Mouse (Mus musculus): Measurements from ENCODE around the gene Rad51ap1. TPM values are rescaled to one million over a fixed set of nuclear protein-coding genes. Genes with fewer than 3 reads are reported as not detected.

The Rad51ap1 gene
- polyA plus RNA-seq, 1 experiment from 2014 or later: 23.7 TPM

DNA sequence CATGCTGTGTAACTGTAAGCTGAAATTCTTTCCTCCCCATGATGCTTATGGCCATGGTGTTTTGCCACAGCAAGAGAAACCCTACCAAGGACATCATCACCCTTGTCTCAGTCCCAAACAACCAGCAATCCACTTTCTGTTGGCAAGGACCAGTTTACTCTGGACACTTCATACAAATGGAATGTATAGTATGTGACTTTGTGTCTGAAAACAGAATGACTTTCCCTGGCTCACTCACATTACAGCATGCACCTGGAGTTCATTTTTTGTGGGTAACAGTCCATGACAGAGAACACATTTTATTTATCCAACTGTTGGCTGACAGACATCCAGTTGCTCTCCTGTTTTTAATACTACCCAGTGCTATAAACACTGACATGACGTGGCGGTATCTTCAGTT, 6.5 kb downstream of the Rad51ap1 start:
- H3K36me3 ChIP-seq (replicated peaks; ENCODE audit: insufficient read depth, low read length): peaks cover 31% of the 10 kb centered on the region

DNA sequence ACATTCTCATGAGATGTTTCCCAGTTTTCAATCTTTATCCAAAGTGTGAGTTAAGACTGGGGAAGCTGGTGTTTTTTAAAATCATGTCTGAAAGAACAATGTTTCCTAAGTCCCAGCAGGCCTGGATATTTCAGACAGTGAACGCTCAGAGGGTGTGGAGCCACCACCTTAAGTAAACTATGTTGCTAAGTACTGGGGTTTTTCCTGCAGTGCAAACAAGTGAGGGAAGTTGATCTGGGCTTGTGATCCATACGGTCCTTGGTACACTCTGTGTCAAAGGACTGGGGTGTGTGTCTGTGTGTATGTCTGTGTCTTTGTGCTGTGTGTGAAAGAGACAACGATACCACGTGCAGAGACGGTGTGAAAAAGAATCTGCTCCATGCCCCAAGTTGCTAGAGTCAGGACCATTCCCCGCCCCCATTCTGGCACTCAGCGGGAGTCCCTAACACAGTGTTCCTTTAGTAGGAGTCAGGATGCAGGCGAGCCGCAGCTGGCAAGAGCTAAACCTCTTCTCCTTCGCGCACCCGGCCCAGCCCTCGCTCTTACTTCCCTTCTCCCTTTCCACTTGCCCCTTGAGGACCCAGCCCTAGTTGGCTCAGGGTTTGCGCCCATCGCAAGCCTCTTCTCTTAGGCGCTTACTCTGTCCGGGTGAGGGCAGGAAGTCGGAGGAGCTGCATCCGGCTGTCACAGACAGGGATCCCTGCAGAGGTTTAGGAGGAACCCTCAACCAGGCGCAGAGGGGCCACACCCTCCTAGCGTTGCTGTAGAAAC, 18.1 kb downstream of the Rad51ap1 start, which contains the start of gene Dyrk4:
Gene Dyrk4, minus strand, starts transcription at position 729 of the 771 bp plus-strand sequence.
- 25% methylated on average over 21 of the region's 21 CpGs for WGBS (ENCODE audit: insufficient replicate concordance)

More for the DNA sequence above, 6.5 kb downstream of the Rad51ap1 start:
- Histone ChIP-seq H3K9me3 (ENCODE audit: low read length) (no peaks in the 10 kb centered on the region), H3K9ac (replicated peaks) (no peak overlapping the region), H3K4me1 (ENCODE audit: insufficient read depth) (no peaks in the 10 kb centered on the region), H3K4me2 (ENCODE audit: low read depth, low read length) (no peak overlapping the region), H3K27me3 (ENCODE audit: insufficient read depth, low read length) (no peaks in the 10 kb centered on the region), H3K27ac (ENCODE audit: low read depth) (no peak overlapping the region), H3K4me3 (ENCODE audit: low read depth, low read length) (no peak overlapping the region)
- no peak for DNase-seq
- 92% methylated on average over 2 of the region's 2 CpGs for WGBS (ENCODE audit: insufficient replicate concordance)
- no peak for ATAC-seq
- no peak for TF ChIP-seq CTCF (IDR thresholded peaks at IDR 0.05; ENCODE audit: low read depth)
- no peak for TF ChIP-seq EP300 (IDR thresholded peaks at IDR 0.05; ENCODE audit: low read depth)

DNA sequence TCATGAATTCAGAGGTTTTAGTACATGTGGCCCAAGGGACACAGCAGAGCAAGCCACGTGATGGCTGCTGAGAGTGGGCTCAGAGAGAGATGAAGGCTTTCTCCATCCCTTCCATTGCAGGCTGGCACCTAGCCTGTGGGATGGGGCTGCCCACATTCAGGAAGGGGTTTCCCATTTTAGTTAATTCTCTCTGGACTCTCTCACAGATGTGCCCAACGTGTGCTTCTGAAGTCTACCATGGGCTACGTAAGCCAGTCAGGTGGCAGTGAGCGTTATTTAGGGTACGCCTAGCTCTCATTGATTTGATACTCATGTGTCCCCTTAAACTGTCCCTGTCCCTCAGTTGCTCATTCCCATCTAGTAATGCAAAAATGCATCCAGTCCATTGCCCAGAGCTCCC, 24.5 kb downstream of the Rad51ap1 start:
- Histone ChIP-seq H3K36me3 (replicated peaks; ENCODE audit: insufficient read depth, low read length) (no peaks in the 10 kb centered on the region), H3K27ac (ENCODE audit: low read depth) (no peak overlapping the region), H3K9ac (replicated peaks) (no peak overlapping the region), H3K4me1 (ENCODE audit: insufficient read depth) (no peaks in the 10 kb centered on the region), H3K4me3 (ENCODE audit: low read depth, low read length) (no peak overlapping the region), H3K4me2 (ENCODE audit: low read depth, low read length) (no peak overlapping the region), H3K27me3 (ENCODE audit: insufficient read depth, low read length) (0 out of 2 replicates have a peak, but pooled peaks cover 3% of the 10 kb centered on the region), H3K9me3 (ENCODE audit: low read length) (no peaks in the 10 kb centered on the region)
- WGBS (ENCODE audit: insufficient replicate concordance): 75% methylated on average over 5 of the region's 5 CpGs
- ATAC-seq: no peak
- no peak for DNase-seq
- no peak for TF ChIP-seq CTCF (IDR thresholded peaks at IDR 0.05; ENCODE audit: low read depth)

More for the DNA sequence above, 18.1 kb downstream of the Rad51ap1 start, which contains the start of gene Dyrk4:
- no peaks in the 10 kb centered on the region for H3K9me3 ChIP-seq (ENCODE audit: low read length)
- peaks cover 38% of the 10 kb centered on the region for H3K36me3 ChIP-seq (replicated peaks; ENCODE audit: insufficient read depth, low read length)
- no peak for TF ChIP-seq CTCF (IDR thresholded peaks at IDR 0.05; ENCODE audit: low read depth)
- DNase-seq: peak; percentile 21
- H3K4me2 ChIP-seq (ENCODE audit: low read depth, low read length): peak within 1 kb of the TSS; percentile 49; the same call in 1 of the 2 replicates
- H3K9ac ChIP-seq (replicated peaks): no peak within 1 kb of the TSS
- H3K4me3 ChIP-seq (ENCODE audit: low read depth, low read length): no peak within 1 kb of the TSS
- ATAC-seq: no peak
- H3K27me3 ChIP-seq (ENCODE audit: insufficient read depth, low read length): no peaks in the 10 kb centered on the region
- no peak within 1 kb of the TSS for H3K27ac ChIP-seq (ENCODE audit: low read depth)
- H3K4me1 ChIP-seq (ENCODE audit: insufficient read depth): peaks cover 8% of the 10 kb centered on the region

DNA sequence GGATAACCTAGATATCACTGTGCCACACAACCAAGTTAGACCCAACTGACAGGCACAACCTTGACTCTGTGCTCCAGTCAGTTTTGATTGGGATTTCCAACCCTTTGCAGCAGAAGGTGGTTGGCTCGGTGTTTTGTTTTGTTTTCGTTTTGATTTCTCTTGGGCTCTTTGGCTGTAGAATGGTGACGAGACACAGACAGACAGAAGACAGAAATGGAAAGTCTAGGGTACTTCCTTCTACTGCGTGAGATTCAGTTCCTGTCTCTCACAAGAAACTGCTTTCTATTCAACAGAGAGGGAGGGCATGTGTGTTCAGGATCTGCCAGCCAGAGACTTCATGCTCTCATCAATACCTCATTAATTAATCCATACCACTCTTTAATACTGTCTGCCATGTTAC, 28.7 kb downstream of the Rad51ap1 start:
- H3K36me3 ChIP-seq (replicated peaks; ENCODE audit: insufficient read depth, low read length): no peaks in the 10 kb centered on the region
- no peak overlapping the region for H3K4me3 ChIP-seq (ENCODE audit: low read depth, low read length)
- H3K9me3 ChIP-seq (ENCODE audit: low read length): no peaks in the 10 kb centered on the region
- H3K27me3 ChIP-seq (ENCODE audit: insufficient read depth, low read length): no peaks in the 10 kb centered on the region
- H3K4me1 ChIP-seq (ENCODE audit: insufficient read depth): no peaks in the 10 kb centered on the region
- WGBS (ENCODE audit: insufficient replicate concordance): 41% methylated on average over 4 of the region's 4 CpGs
- no peak overlapping the region for H3K9ac ChIP-seq (replicated peaks)
- DNase-seq (no peak), ATAC-seq (no peak)
- no peak overlapping the region for H3K4me2 ChIP-seq (ENCODE audit: low read depth, low read length)
- no peak overlapping the region for H3K27ac ChIP-seq (ENCODE audit: low read depth)
- no peak for TF ChIP-seq CTCF (IDR thresholded peaks at IDR 0.05; ENCODE audit: low read depth)
- no peak for TF ChIP-seq EP300 (IDR thresholded peaks at IDR 0.05; ENCODE audit: low read depth)

DNA sequence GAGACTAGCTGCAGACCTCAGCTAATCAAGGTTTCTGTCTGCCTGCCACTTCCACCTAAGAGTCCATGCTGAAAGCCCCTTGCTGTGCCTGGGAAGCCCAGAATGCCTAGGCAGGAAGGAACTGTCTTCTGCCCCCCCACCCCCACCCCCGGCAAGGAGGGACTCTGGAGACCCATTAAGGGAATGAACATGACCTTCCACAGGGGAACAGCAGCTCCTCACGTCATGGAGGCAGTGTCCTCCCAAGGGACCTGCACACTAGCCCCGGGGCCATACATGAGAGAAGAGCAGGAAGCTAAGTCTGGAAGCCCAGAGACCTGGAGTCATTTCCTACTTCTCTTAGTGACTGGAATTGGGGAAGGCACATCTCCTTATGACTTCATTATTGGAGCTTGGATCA, 31.5 kb downstream of the Rad51ap1 start:
- 26% methylated on average over 3 of the region's 3 CpGs for WGBS (ENCODE audit: insufficient replicate concordance)
- no peaks in the 10 kb centered on the region for H3K27me3 ChIP-seq (ENCODE audit: insufficient read depth, low read length)
- no peak overlapping the region for H3K4me3 ChIP-seq (ENCODE audit: low read depth, low read length)
- no peaks in the 10 kb centered on the region for H3K9me3 ChIP-seq (ENCODE audit: low read length)
- no peaks in the 10 kb centered on the region for H3K4me1 ChIP-seq (ENCODE audit: insufficient read depth)
- no peak overlapping the region for H3K9ac ChIP-seq (replicated peaks)
- H3K4me2 ChIP-seq (ENCODE audit: low read depth, low read length): no peak overlapping the region
- no peak overlapping the region for H3K27ac ChIP-seq (ENCODE audit: low read depth)
- no peak for TF ChIP-seq EP300 (IDR thresholded peaks at IDR 0.05; ENCODE audit: low read depth)
- TF ChIP-seq CTCF (IDR thresholded peaks at IDR 0.05; ENCODE audit: low read depth): no peak
- ATAC-seq (no peak), DNase-seq (no peak)
- no peaks in the 10 kb centered on the region for H3K36me3 ChIP-seq (replicated peaks; ENCODE audit: insufficient read depth, low read length)

DNA sequence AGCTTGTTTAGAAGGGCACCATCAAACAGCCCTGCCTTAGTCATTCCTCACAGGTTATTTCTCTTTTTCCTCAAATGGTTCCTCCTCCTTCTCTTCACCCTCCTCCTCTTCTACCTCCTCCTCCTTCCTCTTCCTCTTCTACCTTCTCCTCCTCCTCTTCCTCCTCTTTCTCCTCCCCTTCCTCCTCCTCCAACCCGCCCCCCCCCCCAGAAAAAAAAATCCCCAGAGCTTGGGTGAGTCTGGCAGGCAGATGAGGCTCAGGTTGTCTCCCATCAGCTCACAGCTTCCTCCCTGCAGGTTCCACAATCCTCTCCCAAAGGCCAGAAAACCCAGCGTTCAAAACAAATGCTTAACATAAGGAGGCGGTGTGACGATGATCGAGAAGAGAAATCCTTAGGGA, 32.0 kb downstream of the Rad51ap1 start:
- no peaks in the 10 kb centered on the region for H3K9me3 ChIP-seq (ENCODE audit: low read length)
- no peak overlapping the region for H3K4me2 ChIP-seq (ENCODE audit: low read depth, low read length)
- no peak overlapping the region for H3K9ac ChIP-seq (replicated peaks)
- ATAC-seq: no peak
- no peak overlapping the region for H3K27ac ChIP-seq (ENCODE audit: low read depth)
- DNase-seq: no peak
- TF ChIP-seq CTCF (IDR thresholded peaks at IDR 0.05; ENCODE audit: low read depth) (no peak), EP300 (IDR thresholded peaks at IDR 0.05; ENCODE audit: low read depth) (no peak)
- no peaks in the 10 kb centered on the region for H3K36me3 ChIP-seq (replicated peaks; ENCODE audit: insufficient read depth, low read length)
- 66% methylated on average over 5 of the region's 5 CpGs for WGBS (ENCODE audit: insufficient replicate concordance)
- H3K4me1 ChIP-seq (ENCODE audit: insufficient read depth): no peaks in the 10 kb centered on the region
- H3K4me3 ChIP-seq (ENCODE audit: low read depth, low read length): no peak overlapping the region
- no peaks in the 10 kb centered on the region for H3K27me3 ChIP-seq (ENCODE audit: insufficient read depth, low read length)
